Mouse (Mus musculus) embryo, embryonic 9.5 days (tissue): ENCODE data around the gene Fam189b.

Experiments used
- DNase-seq: peaks from one replicate; pipeline ENCODE4 v3.0.0-alpha.2; 2017; ENCODE audit errors: extremely low spot score

Fam189b gene

GRCm38 (mm10) chr3:89228836-89229235, 45.9 kb downstream of the Fam189b start, which contains the start of gene Muc1:
Muc1 (plus strand) TSS chr3:89229057.
- DNase-seq = no peak

- DNase-seq = no peak
These were observed 46.3 kb downstream of the Fam189b start for GRCm38 (mm10) chr3:89229276-89229675.

GRCm38 (mm10) chr3:89230561-89230960, 47.6 kb downstream of the Fam189b start:
- no peak for DNase-seq

- DNase-seq = no peak
These were observed 48.4 kb downstream of the Fam189b start for GRCm38 (mm10) chr3:89231345-89231744.

GRCm38 (mm10) chr3:89231772-89232275, 48.9 kb downstream of the Fam189b start:
- no peak for DNase-seq

GRCm38 (mm10) chr3:89232614-89233013, 49.7 kb downstream of the Fam189b start:
- DNase-seq = no peak

GRCm38 (mm10) chr3:89233562-89234110, 50.7 kb downstream of the Fam189b start:
- DNase-seq = no peak

- DNase-seq = no peak
These were observed 53.6 kb downstream of the Fam189b start for GRCm38 (mm10) chr3:89236516-89236915.

- DNase-seq = no peak
These were observed 54.7 kb downstream of the Fam189b start for GRCm38 (mm10) chr3:89237682-89238081.

GRCm38 (mm10) chr3:89238494-89238893, 55.6 kb downstream of the Fam189b start:
- DNase-seq = no peak
